Mouse (Mus musculus) right cerebral cortex, adult 2 months (tissue): ENCODE results near the gene 0610010K14Rik.

Source experiments
- DNase-seq, 2 experiments: peaks; one replicate each; pipeline ENCODE4 v3.0.0; 2021 to 2022; ENCODE audit warnings: low spot score in 2 of 2

0610010K14Rik gene

DNA sequence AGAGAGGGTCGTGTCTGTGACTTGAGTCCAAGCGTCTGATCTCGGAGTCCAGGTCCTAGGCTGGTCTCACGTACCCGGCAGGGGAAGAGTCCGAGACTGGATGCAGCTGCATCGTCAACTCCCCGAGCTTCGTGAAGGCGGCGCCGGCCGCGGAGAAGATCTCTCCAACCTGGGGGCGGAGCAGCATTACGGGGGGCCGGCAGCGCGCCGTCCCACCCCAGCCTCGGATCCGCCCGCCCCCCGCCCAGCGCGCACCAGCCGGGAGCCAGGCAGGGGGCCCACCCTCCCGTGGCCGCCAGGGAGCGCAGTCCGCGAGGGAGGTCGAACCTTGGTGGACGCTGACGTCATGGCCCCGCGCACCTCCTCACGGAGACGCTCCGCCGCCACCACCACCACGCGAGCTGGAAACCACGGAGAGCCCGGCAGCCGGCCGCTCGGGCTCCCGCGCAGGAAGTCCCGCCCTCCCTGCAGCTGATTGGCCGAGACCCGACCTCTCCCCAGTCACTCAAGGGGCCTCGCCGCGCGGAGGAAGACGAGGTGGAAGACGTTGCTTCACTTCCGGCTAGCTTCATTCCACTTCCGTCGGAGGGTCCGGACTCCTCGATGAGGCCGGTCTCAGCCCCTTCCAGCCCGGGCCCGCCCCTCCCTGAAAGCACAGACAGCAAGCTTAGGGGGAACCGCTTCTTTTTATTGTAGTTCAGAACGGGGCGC lies at the start of gene 0610010K14Rik:
TSS of gene 0610010K14Rik (minus strand) at position 458 of the 711 bp plus-strand sequence.
- peak; percentile 97 to 98 for DNase-seq

DNA sequence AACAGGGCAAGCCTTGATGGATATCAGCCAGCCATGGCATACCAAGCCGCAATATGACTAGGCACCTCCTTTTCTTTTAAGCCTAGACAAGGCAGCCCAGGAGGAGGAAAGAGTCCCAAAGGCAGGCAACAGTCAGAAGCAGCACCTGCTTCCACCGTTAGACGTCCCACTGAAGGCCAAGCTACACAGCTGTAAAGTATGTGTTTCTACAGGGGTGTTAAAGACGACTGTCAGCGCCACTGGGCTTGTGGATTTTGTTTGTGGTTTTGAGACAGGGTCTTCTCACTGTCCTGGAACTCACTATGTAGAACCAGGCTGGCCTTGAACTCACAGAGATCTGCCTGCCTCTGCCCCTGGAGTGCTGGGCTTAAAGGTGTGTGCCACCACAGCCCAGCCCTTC lies 48.0 kb upstream of the 0610010K14Rik start:
- DNase-seq = no peak

DNA sequence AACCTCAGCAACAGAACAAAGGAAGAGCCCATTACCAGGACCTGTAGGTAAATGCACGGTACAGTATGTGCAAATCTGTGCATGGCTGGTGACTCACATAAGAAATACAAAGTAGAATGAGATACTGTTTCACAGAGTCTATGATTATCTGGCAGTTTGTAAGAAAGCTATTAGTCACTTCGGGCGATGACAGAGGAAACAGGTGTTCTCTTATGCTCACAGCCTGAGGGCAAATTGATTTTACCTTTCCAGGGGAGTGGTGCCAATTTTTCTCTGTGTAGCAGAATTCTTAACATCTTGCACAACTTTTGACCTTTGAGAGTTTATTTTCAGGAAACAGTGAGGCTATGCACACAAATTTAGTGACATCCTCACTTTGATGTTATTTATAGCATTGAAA lies 47.0 kb upstream of the 0610010K14Rik start:
- DNase-seq = no peak

DNA sequence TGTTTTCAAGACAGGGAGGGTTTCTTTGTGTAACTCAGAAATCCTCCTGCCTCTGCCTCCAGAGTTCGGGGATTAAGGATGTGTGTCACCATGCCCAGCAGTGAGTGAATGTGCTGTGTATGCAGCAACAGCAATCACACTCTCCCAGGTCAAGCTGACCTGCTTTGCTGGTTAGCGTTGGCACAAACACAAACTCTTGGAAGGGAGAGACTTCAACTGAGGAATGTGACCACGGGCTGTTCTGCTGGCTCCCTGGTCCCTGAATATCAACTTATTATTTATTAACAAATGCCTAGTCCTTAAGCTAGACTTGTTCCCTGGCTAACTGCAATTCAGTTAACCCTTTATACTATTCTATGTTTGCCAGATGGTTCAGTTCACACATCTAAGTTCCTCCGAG lies 46.0 kb upstream of the 0610010K14Rik start:
- no peak for DNase-seq

- DNase-seq = no peak
Observed at GRCm38 (mm10) chr11:70280441-70280840, 42.7 kb upstream of the 0610010K14Rik start.

DNA sequence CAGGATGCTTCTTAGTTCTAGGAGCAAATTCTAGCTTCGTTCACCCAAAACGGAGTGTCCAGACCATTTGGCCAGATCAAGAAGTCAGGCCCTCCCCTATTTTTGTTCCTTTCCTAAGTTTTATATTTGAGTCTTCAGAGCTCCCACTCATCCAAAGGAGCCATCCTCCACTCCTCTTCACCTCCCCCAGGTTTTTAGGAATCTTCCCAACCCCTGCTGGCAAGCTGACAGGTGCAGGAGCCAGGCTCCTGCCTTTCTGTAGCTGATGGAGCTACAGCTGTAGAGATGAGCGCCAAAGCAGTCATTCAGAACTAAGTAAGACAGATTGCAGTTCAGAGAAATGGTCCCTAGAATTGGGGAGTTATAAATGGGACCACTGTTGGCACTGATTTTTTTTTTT lies 41.2 kb upstream of the 0610010K14Rik start:
- DNase-seq = peak in 1 of 2 experiments; percentile 13

DNA sequence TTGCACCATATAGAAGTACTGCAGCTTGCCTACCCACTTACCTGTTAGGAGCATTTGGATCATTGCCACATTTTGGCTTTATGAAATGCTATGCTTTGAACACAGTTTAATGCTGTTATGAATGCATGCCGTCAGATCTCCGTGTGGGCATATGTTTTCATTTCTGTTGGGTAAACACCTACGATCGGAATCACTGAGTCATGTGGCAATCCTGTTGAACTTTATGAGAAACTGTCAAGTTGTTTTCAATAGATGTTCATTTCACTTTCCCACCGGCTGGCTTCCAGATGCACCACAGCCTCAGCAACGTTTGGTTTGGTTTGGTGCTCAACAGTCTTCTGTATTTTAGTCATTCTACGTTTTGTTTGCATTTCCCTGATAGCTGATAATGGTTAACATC lies 33.9 kb upstream of the 0610010K14Rik start:
- no peak for DNase-seq

DNA sequence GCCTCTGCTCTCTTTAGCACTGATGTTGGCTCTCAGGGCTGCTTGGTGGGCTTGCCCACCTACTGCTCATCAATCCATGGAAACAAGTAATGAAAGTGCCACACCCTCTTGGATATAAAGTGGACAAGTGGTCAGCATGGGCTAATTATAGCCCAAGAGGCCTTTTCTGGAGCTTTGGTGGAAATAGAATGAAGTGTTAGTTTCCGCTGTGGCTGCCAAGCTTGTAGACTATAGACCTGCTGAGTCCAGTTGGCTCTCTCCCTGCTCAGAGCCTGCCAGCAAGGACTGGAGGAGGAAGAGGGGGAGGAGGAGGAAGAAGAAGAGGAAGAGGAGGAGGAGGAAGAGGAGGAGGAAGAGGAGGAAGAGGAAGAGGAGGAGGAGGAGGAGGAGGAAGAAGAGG lies 28.7 kb upstream of the 0610010K14Rik start:
- DNase-seq = no peak

GRCm38 (mm10) chr11:70265819-70266218 lies 28.1 kb upstream of the 0610010K14Rik start:
- no peak for DNase-seq

- DNase-seq = no peak
Observed at GRCm38 (mm10) chr11:70265252-70265651, 27.5 kb upstream of the 0610010K14Rik start.

DNA sequence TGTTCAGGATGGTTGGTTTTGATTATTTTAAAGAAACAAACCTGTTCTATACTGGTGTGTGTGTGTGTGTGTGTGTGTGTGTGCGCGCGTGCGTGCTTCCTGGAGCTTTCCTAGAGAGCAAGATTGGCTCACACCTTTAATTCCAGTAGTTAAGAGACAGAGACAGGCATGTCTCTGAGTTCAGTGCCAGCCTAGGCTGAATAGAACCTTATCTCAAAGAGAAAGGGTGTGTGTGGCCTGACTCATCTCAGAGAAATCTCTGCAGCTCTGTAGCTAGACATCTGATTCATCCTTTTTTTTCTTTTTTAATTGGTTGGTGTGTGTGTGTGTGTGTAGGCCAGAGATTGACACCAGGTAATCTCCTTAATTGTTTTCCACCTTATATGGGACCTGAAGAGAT lies 21.3 kb upstream of the 0610010K14Rik start:
- no peak for DNase-seq

DNA sequence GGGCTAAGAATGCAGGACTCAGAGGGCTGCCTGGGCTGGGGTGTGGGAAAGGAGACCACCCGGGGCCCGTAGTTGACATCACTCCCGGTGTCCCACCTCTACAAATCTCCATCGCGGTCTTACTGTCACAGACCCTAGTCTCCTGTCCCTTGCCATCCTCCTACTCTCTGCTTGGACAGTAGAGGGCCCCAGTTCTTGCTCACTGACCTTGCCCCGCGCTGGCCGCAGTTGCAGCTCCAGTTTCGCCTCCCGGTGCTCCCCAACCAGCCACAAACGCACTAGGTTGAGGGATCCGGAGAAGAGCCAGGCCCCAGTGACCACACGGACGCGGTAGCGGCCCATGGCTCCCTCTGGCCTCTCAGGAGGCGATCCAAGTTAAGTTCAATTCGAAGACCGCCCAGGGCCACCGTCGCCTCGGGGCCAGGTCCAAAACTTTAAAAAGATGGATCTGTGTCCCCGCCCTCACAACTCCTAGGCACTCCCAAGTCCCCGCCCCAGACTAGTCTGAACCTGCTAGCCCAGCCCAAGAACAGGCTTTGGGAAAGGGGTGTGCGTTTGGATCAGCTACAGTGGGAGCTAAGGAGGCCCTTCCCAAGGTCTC lies 17.3 kb upstream of the 0610010K14Rik start, which contains the start of gene Alox12:
TSS of gene Alox12 (minus strand) at position 423 of the 601 bp plus-strand sequence.
- DNase-seq = no peak

DNA sequence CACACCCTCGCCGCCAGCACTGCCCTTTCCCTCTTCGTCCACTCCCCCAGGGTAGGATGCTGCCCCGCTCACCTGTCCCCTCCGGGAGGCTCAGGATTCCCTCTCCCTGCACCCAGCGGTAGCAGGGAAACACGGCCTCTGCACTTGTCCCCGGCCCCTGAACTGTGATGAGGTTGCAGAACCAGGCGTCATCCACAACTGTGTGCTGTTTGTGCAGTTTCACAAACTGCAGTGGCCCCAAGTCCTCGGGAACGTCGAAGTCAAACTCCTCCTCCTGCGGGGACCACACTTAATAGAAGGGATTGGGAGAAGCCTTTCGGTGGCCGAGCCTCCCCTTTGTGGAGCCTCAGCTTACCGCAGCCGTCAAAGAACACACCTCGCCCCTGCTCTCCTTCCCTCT lies 16.6 kb upstream of the 0610010K14Rik start:
- no peak for DNase-seq

DNA sequence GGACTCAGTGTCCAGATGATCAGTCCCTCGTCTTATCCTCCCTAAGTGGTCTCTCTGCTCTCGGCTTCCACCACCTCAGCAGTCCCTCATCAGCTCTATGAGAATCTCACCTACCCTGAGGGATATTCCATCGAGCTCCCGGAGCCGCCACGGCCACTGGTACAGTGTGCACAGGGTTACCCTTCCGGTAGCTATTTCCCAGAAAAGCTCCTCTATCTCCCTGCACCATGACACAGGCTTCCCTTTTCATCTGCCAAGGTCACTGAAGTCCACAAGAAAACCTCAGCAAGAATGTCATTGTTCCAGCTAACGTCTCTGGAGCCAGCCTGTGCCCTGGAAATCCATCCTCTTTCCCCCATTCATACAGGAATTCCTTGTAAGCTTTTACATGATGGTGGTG lies 14.1 kb upstream of the 0610010K14Rik start:
- DNase-seq = no peak

DNA sequence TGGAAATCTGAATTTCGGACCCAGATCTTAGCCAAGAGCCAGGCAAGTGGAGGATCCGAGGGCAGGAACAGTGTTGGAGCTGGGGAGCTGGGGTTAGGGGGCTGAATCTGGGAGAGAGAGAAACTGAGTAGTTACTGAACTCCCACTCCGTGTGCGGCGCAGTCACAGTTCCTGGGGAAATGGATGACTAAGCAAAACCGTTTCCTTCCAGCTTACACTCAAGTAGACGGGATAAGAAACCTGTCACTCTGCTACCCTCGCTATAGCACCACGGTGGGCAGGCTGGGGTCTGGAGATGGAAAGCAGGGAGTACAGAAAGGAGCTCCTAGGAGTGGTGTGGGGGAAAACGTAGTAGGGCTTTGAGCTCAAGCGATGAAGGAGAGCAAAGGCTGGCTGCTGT lies 12.4 kb upstream of the 0610010K14Rik start:
- DNase-seq = no peak

DNA sequence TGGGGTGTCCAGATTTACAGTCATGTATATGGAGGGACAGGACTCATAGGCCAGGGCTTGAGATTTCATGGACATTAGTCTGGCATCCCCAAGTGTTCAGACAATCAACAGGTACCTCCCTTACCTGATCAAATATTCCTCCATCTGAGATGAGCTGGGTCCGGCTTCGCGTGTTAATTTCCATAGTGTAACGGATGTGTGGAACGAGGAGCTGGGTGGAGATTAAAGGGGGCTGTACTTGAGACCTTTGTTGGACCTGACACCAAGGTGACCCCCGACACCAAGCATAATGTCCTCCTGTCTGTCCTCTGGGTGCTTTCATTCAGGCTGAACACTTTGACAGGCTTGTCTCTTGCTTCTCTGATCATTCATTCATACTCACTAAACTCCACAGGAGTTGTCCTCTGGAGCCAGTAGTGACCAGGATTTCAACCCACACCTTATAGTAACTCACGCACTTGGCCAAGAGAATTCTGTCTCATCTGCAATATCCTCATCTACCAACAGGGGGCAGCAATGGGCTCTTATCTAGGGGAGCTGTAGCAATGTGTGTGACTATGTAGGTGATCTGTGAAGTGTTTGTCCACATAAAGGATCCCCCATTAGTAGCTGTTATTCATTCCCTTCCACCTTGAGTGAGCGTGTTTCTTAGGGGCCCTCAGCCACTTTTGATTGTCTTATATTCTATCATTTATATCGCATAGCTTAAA lies 9.6 kb upstream of the 0610010K14Rik start:
- peak; percentile 57 to 81 for DNase-seq

- DNase-seq = no peak
Observed at GRCm38 (mm10) chr11:70242591-70242990, 4.9 kb upstream of the 0610010K14Rik start.

- peak; percentile 85 to 91 for DNase-seq
Observed at GRCm38 (mm10) chr11:70239541-70240279, 2.0 kb upstream of the 0610010K14Rik start, which contains the start of the genes Gm21988 and Rnasek. TSS of gene Gm21988 (minus strand) at chr11:70239830. TSS of gene Rnasek (minus strand) at chr11:70239842.

DNA sequence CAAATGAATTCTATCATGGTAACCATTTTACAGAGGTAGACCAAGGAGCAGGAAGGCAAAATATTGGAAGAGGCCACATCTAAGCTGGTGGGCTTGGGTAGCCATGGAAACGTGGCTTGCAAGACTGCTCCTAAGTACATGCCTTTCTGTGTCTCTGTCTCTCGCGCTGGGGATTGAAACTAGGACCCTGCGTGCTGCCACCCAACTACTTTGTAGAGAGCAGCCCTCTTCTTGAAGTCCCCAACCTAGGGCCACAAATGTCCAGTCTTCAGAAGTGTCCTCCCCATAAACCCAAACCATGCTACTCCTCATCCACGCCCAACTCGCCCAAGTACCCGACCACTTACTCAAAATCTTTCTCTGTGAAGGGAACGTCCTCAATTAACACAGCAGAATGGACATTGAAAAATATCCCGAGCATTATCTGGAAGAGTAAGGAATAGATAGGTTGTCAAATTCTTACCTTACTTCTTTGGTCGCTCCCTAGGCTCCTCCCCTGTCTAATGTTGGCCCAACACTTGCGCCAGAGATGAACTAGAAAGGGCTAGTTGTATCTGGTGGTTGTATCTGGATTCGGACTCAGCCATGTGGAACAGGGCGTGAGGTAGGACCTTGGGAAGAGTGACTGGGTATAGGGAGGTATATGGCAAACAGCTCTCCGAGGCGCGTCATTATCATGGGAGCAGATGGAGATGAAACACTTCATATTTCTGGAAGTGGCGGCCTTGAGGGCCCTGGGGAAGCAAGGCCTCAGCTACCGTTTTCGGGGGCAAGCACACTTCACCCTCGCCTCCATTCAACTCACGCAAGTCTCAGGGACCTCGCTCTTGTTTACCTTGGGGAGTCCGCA lies 1.1 kb upstream of the 0610010K14Rik start:
- DNase-seq = no peak

GRCm38 (mm10) chr11:70236717-70237116 lies 997 bp downstream of the 0610010K14Rik start:
- no peak for DNase-seq
